Mouse (Mus musculus) megakaryocyte, embryonic 14.5 days (primary cell): ENCODE measurements around the gene Galnt14. TPM values are rescaled to one million over a fixed set of nuclear protein-coding genes. Genes with fewer than 3 reads are reported as not detected.

Source experiments
- H3K27me3 ChIP-seq: replicated peaks from 2 replicates; pipeline ENCODE3; 2012; ENCODE audit warnings: inconsistent platforms
- H3K36me3 ChIP-seq: replicated peaks from 2 replicates; pipeline ENCODE3; 2012; ENCODE audit warnings: low read length, inconsistent platforms, mixed read lengths
- H3K4me1 ChIP-seq: 2 replicates; pipeline ENCODE4 v1.6.1; 2012; ENCODE audit warnings: inconsistent platforms
- H3K4me3 ChIP-seq: replicated peaks from 2 replicates; pipeline ENCODE3; 2012; ENCODE audit warnings: moderate library complexity, mild to moderate bottlenecking, inconsistent platforms
- H3K9me3 ChIP-seq: 2 replicates; pipeline ENCODE4 v1.6.1; 2012; ENCODE audit warnings: inconsistent platforms
- FLI1 ChIP-seq: IDR thresholded peaks from 2 replicates; pipeline ENCODE4 v1.6.1; 2012; ENCODE audit warnings: low read length, inconsistent platforms, mixed read lengths
- GATA1 ChIP-seq: IDR thresholded peaks from 3 replicates; pipeline ENCODE4 v1.6.1; 2012; ENCODE audit warnings: mixed read lengths, low read length, inconsistent platforms, borderline replicate concordance
- polyA plus RNA-seq: library from polyadenylated mRNA; stranded (reverse); fragments of >175 nt; gene quantifications from 2 replicates; pipeline ENCODE4 v1.2.3, GENCODE M21; 2012; ENCODE audit warnings: low replicate concordance; ENCODE audit not compliant: insufficient read depth

Gene Galnt14
- polyA plus RNA-seq, 1 experiment, result 0.12 TPM

DNA sequence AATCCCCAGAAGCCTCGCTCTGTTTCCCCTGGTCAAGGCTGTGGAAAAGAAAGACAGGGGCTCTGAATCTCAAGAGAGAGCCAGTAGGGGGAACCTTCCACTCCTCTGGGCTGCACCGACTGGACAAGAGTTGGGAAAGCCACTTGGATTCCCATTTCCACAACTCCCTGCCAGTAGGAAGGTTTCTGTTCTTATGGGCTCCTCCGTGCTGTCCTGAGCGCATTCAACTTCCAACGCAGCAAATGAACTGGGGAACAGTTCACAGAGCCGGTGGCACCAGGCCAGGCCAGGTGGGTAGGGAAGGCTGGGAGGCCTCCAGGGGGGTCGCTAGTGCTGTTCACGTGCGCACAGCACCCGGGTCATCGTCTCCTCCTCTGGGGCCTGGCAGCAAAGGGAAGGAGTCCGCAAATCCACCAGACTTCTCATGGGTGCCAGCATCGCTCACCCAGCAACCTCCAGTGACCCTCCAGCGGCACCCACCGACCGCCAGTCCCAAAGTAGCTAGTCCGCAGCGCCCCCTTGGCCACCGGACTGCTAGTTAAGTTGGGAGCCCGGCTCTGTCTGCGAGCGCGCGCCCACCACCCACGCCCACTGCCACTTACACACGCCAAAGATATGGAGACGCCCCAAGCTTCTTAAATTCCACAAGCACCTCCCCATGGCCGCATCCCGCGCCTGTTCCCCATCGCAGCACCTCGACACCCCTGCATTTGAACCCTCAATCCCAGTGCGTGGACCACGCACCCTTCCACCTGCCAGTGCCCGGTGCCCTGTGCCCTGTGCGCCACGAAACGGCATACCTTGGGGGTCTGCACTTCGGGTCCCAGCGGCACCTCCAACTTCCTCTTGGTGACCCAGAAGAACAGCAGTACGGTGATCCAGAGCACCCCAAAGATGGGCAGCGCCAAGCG is 867 bp downstream of the Galnt14 start:
- Histone ChIP-seq H3K27me3 (peaks cover 75% of the 10 kb centered on the region), H3K4me3 (peak overlapping the region; percentile 83), H3K4me1 (peaks cover 15% of the 10 kb centered on the region), H3K9me3 (peaks cover 18% of the 10 kb centered on the region), H3K36me3 (no peaks in the 10 kb centered on the region)
- no peak for TF ChIP-seq GATA1
- no peak for TF ChIP-seq FLI1

GRCm38 (mm10) chr17:73708451-73708850 is 1.8 kb downstream of the Galnt14 start:
- no peak overlapping the region for H3K4me3 ChIP-seq
- H3K9me3 ChIP-seq, result peaks cover 18% of the 10 kb centered on the region
- H3K4me1 ChIP-seq, result peaks cover 15% of the 10 kb centered on the region
- no peaks in the 10 kb centered on the region for H3K36me3 ChIP-seq
- TF ChIP-seq GATA1, result no peak
- TF ChIP-seq FLI1, result no peak
- H3K27me3 ChIP-seq, result peaks cover 68% of the 10 kb centered on the region

DNA sequence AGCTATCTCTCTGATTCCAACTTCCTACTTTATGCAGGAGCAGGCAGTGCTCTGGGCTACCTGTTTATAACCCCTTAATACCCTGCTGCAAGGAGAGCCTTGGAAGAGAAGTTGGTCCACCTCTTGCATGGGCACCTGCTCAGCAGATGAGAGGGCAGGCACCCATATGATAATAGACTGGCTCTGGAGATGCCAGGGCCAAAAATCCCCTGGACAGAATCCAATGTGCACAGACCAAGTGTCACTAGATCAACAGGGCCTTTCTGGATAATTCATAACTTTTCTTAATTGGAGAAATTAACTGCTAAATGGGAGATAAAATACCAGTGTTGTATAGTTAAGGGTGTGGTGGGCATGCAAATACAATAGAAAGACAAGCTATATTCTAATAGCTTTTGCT is 6.7 kb downstream of the Galnt14 start:
- Histone ChIP-seq H3K36me3 (no peaks in the 10 kb centered on the region), H3K4me3 (no peak overlapping the region), H3K9me3 (peaks cover 14% of the 10 kb centered on the region), H3K4me1 (no peaks in the 10 kb centered on the region), H3K27me3 (peaks cover 33% of the 10 kb centered on the region)
- TF ChIP-seq GATA1, result no peak
- no peak for TF ChIP-seq FLI1

- no peak overlapping the region for H3K4me3 ChIP-seq
- H3K4me1 ChIP-seq, result no peaks in the 10 kb centered on the region
- H3K9me3 ChIP-seq, result no peaks in the 10 kb centered on the region
- no peaks in the 10 kb centered on the region for H3K36me3 ChIP-seq
- TF ChIP-seq GATA1, result no peak
- H3K27me3 ChIP-seq, result peaks cover 22% of the 10 kb centered on the region
Measured at GRCm38 (mm10) chr17:73701016-73701415, 9.2 kb downstream of the Galnt14 start.

DNA sequence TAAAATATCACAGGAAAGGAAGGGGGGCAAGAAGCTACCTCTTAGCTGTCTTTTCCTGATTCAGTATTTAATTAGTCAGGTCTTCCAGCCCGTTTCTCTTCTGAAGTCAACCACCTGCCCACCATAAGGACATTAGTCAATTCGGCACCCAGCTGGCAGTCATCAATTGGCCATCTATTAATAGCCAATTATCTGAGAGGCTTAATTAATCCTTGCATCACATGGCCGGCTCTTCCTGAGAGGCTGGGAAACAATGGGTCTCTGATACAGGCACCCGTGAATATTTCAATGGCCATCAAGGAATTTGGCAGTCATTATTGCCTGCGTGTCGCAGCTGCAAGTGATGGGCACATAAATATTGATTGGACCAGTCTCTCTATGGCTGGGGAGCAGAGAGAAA is 10.4 kb downstream of the Galnt14 start:
- Histone ChIP-seq H3K4me3 (no peak overlapping the region), H3K4me1 (no peaks in the 10 kb centered on the region), H3K27me3 (peaks cover 22% of the 10 kb centered on the region), H3K9me3 (no peaks in the 10 kb centered on the region), H3K36me3 (no peaks in the 10 kb centered on the region)
- TF ChIP-seq GATA1 (no peak), FLI1 (no peak)

GRCm38 (mm10) chr17:73694206-73694952 is 15.9 kb downstream of the Galnt14 start:
- Histone ChIP-seq H3K4me1 (no peaks in the 10 kb centered on the region), H3K9me3 (no peaks in the 10 kb centered on the region), H3K36me3 (no peaks in the 10 kb centered on the region), H3K27me3 (peaks cover 14% of the 10 kb centered on the region), H3K4me3 (no peak overlapping the region)
- TF ChIP-seq FLI1 (no peak), GATA1 (no peak)

- Histone ChIP-seq H3K27me3 (peaks cover 2% of the 10 kb centered on the region), H3K4me1 (no peaks in the 10 kb centered on the region), H3K9me3 (no peaks in the 10 kb centered on the region), H3K36me3 (no peaks in the 10 kb centered on the region), H3K4me3 (no peak overlapping the region)
- no peak for TF ChIP-seq GATA1
- no peak for TF ChIP-seq FLI1
Measured at GRCm38 (mm10) chr17:73688261-73688660, 22.0 kb downstream of the Galnt14 start.

GRCm38 (mm10) chr17:73686292-73686691 is 24.0 kb downstream of the Galnt14 start:
- TF ChIP-seq FLI1 (no peak), GATA1 (no peak)
- no peaks in the 10 kb centered on the region for H3K9me3 ChIP-seq
- no peak overlapping the region for H3K4me3 ChIP-seq
- H3K27me3 ChIP-seq, result peaks cover 2% of the 10 kb centered on the region
- H3K4me1 ChIP-seq, result no peaks in the 10 kb centered on the region
- no peaks in the 10 kb centered on the region for H3K36me3 ChIP-seq

DNA sequence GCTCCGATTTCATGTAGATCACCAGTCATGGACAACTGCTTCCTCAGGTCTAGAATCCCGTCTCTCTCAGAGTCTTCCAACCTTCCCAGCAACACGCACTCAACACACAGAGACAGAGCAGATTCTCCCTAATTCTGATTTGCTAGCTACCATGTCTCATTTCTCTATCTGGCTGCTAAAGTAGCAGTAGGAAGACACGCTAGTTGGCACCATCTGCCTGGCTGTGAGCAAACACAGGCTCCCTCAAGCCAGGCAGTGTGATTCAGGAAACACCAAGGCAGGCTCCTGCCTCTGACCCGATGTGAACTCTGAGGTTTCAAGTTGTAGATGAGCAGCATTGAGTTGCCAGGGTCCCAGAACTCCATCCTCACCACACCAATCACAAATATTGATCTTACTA is 25.5 kb downstream of the Galnt14 start:
- TF ChIP-seq FLI1 (no peak), GATA1 (no peak)
- Histone ChIP-seq H3K27me3 (peaks cover 2% of the 10 kb centered on the region), H3K4me1 (no peaks in the 10 kb centered on the region), H3K4me3 (no peak overlapping the region), H3K36me3 (no peaks in the 10 kb centered on the region), H3K9me3 (no peaks in the 10 kb centered on the region)

- Histone ChIP-seq H3K4me1 (no peaks in the 10 kb centered on the region), H3K9me3 (no peaks in the 10 kb centered on the region), H3K27me3 (no peaks in the 10 kb centered on the region), H3K36me3 (no peaks in the 10 kb centered on the region), H3K4me3 (no peak overlapping the region)
- TF ChIP-seq GATA1, result no peak
- no peak for TF ChIP-seq FLI1
Measured at GRCm38 (mm10) chr17:73671921-73672320, 38.3 kb downstream of the Galnt14 start.
